Mouse (Mus musculus) heart, postnatal 10 days (tissue): ENCODE data around the gene Trp53i13. TPM values are rescaled to one million over a fixed set of nuclear protein-coding genes. Genes with fewer than 3 reads are reported as not detected.

Source experiments
- DNase-seq, 2 experiments: peaks; one replicate each; pipeline ENCODE4 v3.0.0; 2021
- intact Hi-C: fragments of 180-260 bp; cut with DNase I; formaldehyde crosslinking; loops from one replicate; pipeline ENCODE4 v1.15.1; 2025
- total RNA-seq, 2 experiments: library from RNA; stranded (reverse); gene quantifications; 2 replicates each; pipeline ENCODE4 v1.2.3; 2021

The Trp53i13 gene
- total RNA-seq, 2 experiments from 2014 or later, result 11.8 to 12.9 TPM

DNA sequence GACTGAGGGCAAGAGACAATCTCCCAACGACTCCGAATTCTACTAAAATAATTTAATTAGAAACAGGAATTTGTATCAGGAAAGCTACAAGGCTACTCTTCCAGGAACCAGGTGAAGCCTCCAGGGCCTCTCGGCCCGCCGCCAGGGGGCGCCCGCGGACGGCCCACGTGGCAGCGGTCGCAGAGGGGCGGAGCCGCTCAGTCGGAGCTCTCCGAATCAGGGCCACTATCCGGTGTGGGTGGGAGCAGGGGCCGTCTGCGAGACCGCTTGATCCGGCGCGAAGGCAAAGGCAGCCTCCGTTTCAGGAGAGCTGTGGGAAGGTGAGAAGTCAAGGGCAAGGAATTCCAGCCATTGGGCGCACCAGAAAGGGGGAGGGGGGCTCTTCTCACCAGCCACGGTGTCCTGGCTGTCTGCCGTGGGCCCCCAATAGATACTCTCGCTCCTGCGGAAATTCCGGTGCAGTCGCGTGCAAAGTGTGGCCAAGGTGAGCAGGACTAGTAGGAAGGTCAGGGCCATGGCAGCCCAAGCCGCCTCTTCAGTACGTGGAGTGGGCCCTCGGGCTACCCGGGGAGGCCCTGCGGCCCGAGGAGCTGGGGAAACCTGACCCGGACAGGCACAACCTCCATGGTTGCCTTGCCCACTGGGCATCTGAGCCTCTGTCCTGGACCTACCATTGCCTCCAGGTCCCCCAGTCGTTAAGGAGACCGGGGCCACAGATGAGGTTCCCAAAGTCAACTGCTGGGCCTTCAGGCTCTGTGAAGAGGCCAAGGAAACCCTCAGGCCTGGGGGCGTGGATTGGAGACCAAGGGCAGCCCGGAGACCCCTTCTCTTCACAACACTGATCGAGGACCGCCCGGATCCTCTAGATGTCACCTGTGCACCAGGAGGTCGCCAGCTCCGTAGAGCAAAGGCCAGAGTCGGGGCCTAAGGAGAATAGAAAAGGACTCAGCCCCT is 7.4 kb downstream of the Trp53i13 start:
- intact Hi-C loops, result loop anchor here (5.0 kb wide), 1 partner anchor 119 kb away; no protein-coding TSS in a partner anchor
- DNase-seq, result peak; percentile 89 to 92

DNA sequence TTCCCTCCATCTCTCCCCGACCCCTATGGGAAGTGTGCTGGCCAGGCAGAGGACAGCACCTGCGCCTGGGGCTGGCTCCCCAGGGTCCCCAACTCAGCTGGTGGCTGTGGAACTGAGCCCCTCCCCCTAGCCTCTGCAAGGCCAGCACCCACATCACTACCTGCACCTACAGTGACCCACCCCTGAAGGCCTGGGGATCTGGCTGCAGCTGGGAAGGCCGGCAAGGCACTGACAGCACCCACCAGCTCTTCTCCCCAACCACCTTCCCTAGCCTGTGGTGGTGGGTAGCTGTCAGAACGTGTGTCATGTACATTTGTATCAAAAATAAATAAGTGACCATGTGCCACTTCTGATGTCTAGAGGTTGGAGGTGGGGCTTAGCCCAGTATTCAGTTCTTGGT is 8.4 kb downstream of the Trp53i13 start:
- DNase-seq, result no peak
- intact Hi-C loops, result loop anchor here (5.0 kb wide), 1 partner anchor 120 kb away; no protein-coding TSS in a partner anchor

DNA sequence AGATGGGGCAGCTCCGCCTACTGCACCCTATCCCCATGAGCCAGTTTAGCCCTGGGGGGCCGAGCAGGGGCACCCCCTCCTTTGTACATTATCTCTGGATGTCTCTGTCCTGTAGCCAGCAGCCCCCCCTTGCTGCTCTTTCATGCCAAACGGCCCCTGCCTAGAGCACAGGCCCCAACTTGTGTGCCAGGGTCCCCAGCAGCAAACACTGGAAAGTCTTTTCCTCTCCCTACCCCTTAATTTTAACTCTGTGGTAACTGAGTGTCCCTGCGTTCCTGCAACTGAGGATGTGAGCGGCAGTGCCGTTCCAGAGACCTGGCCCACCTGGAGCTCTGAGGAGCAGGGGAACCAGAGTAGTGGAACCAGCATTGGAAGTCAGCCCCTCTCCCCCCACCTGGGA is 8.8 kb downstream of the Trp53i13 start:
- no peak for DNase-seq
- intact Hi-C loops, result loop anchor here (5.0 kb wide), 1 partner anchor 120 kb away; no protein-coding TSS in a partner anchor

DNA sequence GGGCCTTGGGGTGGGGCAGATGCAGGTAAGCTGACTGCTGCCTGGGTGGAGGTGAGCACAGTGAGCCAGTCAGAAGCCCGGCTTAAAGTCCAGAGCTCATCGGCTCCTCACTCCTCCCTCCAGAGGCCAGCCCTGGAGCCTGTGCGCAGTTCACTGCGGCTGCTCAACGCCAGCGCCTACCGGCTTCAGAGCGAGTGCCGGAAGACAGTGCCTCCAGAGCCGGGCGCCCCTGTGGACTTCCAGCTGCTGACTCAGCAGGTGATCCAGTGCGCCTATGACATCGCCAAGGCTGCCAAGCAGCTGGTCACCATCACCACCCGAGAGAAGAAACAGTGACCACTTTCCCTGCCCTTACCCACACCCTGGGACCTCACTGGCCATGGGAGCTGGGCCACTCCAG is 9.5 kb downstream of the Trp53i13 start:
- no peak for DNase-seq
- intact Hi-C loops, result loop anchor here (5.0 kb wide), 1 partner anchor 121 kb away; no protein-coding TSS in a partner anchor

DNA sequence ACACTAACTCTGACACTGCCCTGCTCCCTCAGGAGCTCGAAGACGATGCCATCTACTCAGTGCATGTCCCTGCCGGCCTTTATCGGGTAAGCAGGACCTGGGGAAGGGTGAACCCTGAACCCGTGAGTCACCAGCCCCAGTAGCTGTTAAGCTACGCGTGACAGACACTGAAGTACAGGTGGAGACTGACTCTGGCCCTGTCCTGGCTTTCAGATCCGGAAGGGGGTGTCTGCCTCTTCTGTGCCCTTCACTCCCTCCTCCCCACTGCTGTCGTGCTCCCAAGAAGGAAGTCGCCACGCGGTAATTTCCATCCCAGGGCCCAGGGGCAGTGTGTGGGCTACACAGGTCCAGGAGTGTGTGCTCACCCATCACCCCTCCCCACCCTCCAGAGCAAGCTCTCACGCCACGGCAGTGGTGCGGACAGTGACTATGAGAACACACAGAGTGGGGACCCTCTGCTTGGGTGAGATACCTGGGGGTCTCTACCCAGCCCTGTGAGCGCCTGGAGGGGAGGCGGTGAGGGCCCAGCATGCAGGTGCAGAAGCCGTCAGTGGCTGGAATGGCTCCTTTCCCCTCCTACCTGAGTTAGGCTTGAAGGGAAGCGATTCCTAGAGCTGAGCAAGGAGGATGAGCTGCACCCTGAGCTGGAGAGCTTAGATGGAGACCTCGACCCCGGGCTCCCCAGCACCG is 10.3 kb downstream of the Trp53i13 start:
- intact Hi-C loops, result loop anchor here (5.0 kb wide), 1 partner anchor 122 kb away; no protein-coding TSS in a partner anchor

DNA sequence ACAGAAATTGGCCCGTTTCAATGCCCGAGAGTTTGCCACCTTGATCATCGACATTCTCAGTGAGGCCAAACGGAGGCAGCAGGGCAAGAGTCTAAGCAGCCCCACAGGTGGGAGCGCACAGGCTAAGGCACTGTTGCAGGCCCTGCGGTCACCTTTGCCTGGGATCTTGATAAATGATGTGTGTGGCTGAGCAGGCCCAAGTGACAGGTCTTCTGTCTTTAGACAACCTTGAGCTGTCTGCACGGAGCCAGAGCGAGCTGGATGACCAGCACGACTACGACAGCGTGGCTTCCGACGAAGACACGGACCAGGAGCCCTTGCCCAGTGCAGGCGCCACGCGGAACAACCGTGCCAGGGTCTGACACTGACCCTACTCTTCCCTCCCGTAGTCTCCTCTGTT is 11.4 kb downstream of the Trp53i13 start:
- intact Hi-C loops, result no loop called here
- DNase-seq, result no peak

More for the DNA sequence above, 10.3 kb downstream of the Trp53i13 start:
- DNase-seq, result no peak

DNA sequence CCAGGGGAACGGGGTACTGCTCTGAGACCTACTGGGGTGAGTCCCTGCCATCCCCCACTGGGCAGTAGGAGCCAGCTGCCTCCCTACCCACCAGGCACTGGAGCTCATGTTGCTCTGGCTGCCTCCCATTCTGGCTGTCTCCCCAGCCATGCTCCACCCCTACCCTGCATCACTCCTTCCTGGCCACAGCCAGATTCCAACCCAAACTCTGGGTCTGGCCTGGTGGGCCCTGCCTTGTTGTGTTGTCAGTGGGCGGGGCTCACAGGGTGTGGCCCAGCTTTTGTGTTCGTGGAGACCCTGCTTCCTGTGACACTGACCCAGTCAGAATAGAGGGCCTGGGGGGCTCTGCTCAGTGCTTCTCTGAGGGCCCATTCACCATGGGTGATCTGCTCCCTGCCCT is 12.3 kb downstream of the Trp53i13 start:
- peak; percentile 60 to 69 for DNase-seq

DNA sequence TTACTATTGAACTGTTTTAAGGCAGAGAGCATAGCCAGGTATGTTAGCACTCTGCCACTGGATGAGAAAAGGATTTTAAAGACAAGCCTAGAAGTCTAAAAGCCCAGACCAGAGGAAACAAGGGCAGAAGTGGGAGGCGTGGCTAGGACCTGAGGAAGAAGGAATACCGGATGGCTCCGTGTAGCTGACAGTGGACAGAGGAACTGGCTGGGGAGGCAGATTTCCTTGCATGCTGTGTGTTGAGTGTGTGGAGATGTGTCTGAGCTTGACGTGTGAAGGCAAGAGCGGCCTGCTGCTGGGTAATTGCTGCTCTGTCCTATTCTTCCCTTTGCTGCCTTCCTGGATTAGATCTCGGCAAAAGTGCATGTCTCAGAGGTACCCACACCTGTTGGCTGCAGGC is 13.3 kb downstream of the Trp53i13 start:
- intact Hi-C loops, result no loop called here

More for the DNA sequence above, 12.3 kb downstream of the Trp53i13 start:
- intact Hi-C loops, result no loop called here

DNA sequence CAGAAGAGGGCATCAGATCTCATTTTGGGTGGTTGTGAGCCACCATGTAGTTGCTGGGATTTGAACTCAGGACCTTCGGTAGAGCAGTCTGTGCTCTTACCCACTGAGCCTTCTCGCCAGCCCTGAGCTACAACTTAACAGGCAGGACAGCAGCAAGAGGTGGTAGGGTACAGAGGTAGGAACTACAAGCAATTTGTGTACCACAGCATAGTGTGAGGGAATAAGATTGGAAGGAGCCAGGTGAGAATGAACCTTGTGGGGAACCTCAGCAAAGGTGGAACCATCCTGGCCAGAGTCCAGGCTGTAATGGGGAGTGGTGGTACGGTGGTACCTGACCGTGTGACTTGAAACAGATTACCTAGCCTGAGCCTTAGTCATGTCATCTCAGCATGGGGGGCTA is 13.8 kb downstream of the Trp53i13 start:
- intact Hi-C loops, result loop anchor here (1.0 kb wide), 1 partner anchor 11 kb away; no protein-coding TSS in a partner anchor
- DNase-seq, result no peak

More for the DNA sequence above, 13.3 kb downstream of the Trp53i13 start:
- no peak for DNase-seq

DNA sequence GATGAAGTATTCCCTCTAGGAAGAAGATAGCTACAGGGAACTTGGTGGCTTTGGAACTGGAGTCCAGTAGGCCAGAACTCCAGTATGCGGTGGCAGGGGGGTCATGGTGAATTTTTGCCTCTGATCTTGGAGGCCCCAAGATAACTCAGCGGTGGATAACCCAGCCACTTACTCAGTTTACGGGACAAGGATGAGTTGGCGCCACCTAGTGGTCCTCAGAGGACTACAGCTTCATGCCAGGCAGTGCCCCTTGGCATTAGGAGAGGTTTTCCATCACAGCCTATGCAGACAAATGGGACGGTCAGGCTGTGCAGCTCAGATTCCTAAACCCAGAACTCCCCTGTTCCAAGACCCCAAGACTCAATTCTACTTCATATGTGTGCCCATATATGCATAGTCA is 14.4 kb downstream of the Trp53i13 start:
- intact Hi-C loops, result loop anchor here (1.0 kb wide), 1 partner anchor 10 kb away; no protein-coding TSS in a partner anchor
- peak; percentile 84 to 87 for DNase-seq

DNA sequence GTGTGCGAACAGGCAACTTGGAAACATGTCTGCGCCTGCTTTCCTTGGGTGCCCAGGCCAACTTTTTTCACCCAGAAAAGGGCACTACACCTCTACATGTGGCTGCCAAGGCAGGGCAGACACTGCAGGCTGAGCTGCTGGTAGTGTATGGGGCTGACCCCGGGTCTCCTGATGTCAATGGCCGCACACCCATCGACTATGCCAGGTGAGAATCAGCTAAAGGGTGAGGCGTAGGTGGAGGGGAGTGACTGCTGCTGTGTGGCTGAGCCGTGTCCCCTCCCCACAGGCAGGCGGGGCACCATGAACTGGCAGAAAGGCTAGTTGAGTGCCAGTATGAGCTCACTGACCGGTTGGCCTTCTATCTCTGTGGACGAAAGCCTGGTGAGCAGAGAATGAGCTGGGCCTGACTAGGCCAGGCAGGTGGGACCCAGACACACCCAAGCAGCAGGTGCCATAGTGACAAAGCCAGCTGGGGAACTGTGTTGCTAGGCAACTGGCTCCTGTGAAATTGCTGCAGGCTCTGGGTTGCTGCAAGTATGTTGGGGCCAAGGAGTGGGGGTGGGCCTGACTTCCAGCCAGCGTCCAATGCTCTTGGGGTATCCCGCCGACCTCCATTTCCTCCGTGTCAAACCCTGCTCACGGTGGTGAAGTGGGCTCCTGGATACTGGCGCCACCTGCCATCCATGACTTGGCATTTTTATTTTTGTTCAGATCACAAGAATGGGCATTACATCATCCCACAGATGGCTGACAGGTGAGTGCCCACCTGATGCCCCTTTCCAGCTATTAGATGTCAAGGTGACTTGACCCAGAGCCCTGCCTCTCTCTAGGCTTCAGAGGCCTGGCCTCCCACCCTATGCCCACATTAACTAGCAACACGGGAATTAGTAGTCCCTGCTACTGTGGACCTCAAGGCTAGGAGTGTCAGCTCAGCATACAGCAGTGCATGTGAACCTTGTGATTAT is 15.1 kb downstream of the Trp53i13 start:
- DNase-seq, result no peak
- intact Hi-C loops, result loop anchor here (1.0 kb wide), 1 partner anchor 9 kb away; no protein-coding TSS in a partner anchor

DNA sequence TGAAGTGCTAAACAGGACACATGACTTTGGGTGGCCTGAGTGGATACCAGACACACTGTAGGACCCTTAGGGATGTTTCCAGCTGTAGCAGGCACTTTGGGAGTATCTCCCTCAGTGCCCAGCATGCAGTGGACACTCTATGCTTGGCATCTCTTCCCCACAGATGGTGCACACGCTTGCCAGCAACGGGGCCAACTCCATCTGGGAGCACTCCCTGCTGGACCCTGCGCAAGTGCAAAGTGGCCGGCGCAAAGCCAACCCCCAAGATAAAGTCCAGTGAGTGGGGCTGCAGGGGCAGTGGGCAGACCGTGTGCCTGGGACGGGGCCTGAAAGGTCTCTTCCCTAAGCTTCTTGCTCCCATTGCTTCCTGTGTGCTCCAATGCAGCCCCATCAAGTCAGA is 16.4 kb downstream of the Trp53i13 start:
- DNase-seq, result peak in 1 of 2 experiments; percentile 53
- intact Hi-C loops, result loop anchor here (10.0 kb wide), 1 partner anchor 295 kb away; no protein-coding TSS in a partner anchor

DNA sequence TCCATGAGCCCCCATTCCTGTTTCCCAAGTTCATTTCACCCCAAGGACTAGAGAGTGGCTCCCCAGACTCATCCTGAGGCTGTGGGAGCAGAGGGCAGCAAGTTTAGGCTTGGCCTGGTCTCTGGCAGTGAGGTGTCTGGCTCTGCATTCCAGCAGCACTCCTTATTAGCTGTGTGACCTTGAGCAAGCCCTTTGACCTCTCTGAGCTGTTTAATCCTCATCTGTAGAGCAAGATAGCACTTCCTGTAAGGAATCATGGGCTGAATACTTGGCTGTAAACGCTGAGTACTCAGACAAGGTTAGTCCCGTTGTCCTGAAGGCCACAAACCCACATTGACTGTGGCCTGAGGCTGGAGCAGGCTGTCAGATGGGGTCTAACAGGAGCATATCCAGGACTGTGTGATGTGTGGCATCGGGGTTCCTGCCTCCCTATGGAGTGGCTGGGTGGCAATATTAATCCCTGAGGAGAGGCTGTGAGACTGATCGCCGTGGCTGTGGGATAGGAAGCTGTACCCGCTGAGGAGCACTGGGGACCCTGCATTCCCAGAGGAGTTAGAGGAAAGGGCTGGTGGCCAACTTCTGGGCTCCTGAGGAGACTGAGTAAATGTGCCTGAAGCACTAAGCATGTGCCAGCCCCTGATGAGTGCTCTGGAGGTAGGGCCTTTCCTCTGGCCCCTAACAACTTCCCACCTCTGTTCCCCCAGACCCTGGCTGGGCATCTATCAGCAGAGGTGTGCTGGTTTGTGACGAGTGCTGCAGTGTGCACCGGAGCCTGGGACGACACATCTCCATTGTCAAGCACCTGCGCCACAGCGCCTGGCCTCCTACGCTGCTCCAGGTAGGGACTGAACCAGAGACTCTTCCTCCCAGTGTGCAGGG is 17.3 kb downstream of the Trp53i13 start:
- intact Hi-C loops, result loop anchor here (10.0 kb wide), 1 partner anchor 296 kb away; no protein-coding TSS in a partner anchor
- no peak for DNase-seq

DNA sequence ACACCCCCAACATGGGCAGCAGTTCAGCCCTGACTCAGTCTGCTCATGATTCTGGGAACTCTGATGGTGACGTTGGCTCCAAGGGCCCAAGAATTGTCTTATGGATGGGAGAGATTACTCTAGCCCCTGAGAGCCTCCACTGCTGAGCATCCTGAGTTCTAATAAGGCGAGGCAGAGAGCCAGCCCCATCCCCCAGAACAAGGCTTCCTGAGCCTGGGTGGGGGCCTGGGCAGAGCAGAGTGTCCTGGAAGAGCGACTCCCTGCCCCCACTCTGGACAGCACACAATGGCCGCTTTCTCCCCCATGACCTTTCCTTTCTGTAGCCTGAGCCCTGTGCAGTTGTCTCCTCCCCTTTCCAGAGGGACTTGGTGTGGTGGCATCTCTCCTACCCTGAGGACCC is 17.9 kb downstream of the Trp53i13 start:
- DNase-seq, result peak; percentile 56 to 66
- intact Hi-C loops, result loop anchor here (10.0 kb wide), 1 partner anchor 297 kb away; no protein-coding TSS in a partner anchor

DNA sequence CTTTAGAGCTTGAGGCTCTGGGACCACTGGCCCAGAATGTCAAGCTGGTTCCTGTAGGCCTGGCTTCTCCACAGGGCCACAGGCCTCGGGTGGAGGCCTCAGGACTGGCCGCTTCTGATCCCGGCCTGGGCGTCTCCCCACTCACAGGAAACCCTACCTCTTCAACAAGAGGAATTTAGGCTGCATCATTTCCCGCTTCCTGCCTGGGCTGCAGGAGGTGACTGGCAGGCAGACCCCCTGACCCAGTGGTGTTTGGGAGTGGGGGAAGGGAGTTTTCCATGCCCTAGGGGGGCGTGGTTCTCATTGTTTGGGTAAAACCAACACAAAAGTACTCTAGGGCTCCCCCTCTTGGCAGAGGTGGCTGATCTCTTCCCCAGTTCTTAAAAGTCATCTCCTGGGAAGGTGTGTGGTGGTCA is 18.4 kb downstream of the Trp53i13 start:
- DNase-seq, result peak; percentile 76 to 84
- intact Hi-C loops, result loop anchor here (10.0 kb wide), 1 partner anchor 297 kb away; no protein-coding TSS in a partner anchor

DNA sequence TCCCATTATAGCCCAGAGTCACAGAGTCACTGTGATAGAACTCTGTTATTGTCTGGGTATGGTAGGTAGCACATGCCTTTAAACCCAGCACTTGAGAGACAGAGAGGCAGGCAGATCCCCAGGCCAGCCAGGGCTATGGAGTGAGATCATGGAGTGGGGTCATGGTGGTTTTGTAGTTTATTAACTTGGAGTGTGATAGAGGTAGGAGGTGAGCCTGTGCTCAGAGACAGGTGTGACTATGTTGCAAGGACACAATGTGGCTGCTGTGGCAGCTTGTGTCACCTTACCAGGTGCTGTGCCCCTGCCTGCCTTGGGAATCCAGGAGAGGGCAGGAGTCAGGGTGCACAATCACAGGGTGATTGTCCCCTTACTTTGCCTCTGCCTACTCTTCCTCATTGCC is 20.3 kb downstream of the Trp53i13 start:
- DNase-seq, result no peak
- intact Hi-C loops, result loop anchor here (10.0 kb wide), 1 partner anchor 299 kb away; no protein-coding TSS in a partner anchor

DNA sequence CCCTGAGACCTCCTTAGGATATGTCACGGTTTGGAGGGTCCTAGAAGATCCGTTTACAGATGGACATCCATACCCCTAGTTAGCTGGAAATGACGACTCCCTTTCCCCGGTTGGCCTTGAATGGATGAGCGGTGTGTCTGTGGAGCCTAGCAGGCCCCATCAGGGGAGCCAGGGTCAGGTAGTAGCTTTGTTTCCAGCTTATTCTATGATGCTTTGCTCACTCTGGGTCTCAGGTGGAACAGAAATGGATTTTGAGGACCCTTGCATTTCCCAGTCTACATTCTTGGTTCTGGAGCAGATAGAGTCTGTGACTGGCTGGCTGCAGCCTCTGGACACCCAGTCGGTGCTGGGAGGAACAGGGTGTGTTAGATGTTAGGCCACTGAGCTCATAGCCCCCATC is 21.0 kb downstream of the Trp53i13 start:
- DNase-seq, result no peak

DNA sequence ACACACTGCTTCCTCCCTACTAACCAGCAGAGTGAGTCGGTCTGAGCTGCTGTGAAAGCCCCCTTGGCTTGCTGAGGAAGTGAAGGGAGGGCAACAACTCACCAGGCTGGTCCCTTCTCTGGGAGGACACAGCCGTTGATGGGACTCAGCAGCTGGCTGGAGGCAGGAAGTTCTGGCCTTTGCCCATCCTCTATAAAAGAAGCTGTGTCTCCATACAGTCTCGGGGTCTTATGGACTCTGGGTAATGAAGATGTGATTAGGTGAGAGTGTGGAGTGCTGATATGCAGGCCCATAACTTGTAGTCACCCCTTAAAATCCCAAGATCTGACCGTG is 21.5 kb downstream of the Trp53i13 start:
- DNase-seq, result no peak
- intact Hi-C loops, result loop anchor here (10.0 kb wide), 1 partner anchor 300 kb away; no protein-coding TSS in a partner anchor

More for the DNA sequence above, 21.0 kb downstream of the Trp53i13 start:
- intact Hi-C loops, result loop anchor here (10.0 kb wide), 1 partner anchor 300 kb away; no protein-coding TSS in a partner anchor
